Mouse (Mus musculus): ENCODE measurements at regions not wholly inside any gene's neighbourhood (a gene's known extent, or its start where the extent isn't known, plus 50 kb on each side); places are given as distances from the start of the nearest gene placed in this dataset.

- TF ChIP-seq CTCF (IDR thresholded peaks at IDR 0.05; ENCODE audit: control insufficient read depth, insufficient read depth, insufficient read length) (no peak), MYOG (IDR thresholded peaks at IDR 0.05; ENCODE audit: control insufficient read depth, extremely low read depth, insufficient read length) (no peak), USF1 (IDR thresholded peaks at IDR 0.05; ENCODE audit: low read depth) (no peak), MYOD1 (IDR thresholded peaks at IDR 0.05; ENCODE audit: control insufficient read depth, insufficient read length, low read depth) (no peak)
These were observed 497.6 kb upstream of the Acvr2a start for GRCm38 (mm10) chr2:48316180-48316889.

Data from C2C12 (cell line).